Mouse (Mus musculus) brown adipose tissue, adult 24 weeks (tissue): Measurements from ENCODE around the gene Erbb4. TPM values are rescaled to one million over a fixed set of nuclear protein-coding genes. Genes with fewer than 3 reads are reported as not detected.

Source experiments
- H3K27ac ChIP-seq: fragments of 200-500 bp; replicated peaks from 2 replicates; pipeline ENCODE4 v1.5.1; 2012; ENCODE audit warnings: low read depth, mild to moderate bottlenecking, low read length
- H3K4me1 ChIP-seq: fragments of 200-500 bp; 2 replicates; pipeline ENCODE4 v1.6.1; 2012; ENCODE audit warnings: low read length, mixed read lengths; ENCODE audit not compliant: control insufficient read depth, insufficient read depth, insufficient read length
- H3K4me3 ChIP-seq: fragments of 200-500 bp; 2 replicates; pipeline ENCODE4 v1.5.1; 2012; ENCODE audit warnings: low read depth, mild to moderate bottlenecking, low read length, moderate library complexity; ENCODE audit not compliant: insufficient read depth
- polyA plus RNA-seq: library from polyadenylated mRNA; stranded (reverse); fragments of >200 nt; gene quantifications from 2 replicates; pipeline ENCODE4 v1.2.4, GENCODE M21; 2012; ENCODE audit not compliant: missing spikeins, insufficient read depth, insufficient read length

Gene Erbb4
- polyA plus RNA-seq, 1 experiment = 2.6 TPM

DNA sequence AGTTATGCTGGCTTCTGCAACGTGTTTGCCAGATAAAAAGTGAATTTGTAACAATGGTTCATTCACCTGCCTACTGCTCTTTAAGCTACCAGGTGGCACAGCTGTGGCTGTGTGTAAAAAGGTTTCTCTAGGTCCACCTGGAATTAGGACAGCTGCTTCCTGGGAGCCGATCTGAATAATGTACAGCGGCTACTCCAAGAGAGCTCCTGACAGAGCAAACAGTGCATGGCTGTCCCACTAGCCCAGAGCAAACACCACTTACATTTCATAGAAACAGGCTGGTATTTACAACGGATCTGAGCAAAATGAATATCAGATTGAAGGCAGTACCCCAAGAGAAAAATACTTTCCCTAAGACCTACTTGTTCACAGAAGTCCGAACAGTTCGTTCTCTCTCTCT, 1058.0 kb downstream of the Erbb4 start:
- Histone ChIP-seq H3K4me3 (no peak overlapping the region), H3K27ac (no peak overlapping the region)

DNA sequence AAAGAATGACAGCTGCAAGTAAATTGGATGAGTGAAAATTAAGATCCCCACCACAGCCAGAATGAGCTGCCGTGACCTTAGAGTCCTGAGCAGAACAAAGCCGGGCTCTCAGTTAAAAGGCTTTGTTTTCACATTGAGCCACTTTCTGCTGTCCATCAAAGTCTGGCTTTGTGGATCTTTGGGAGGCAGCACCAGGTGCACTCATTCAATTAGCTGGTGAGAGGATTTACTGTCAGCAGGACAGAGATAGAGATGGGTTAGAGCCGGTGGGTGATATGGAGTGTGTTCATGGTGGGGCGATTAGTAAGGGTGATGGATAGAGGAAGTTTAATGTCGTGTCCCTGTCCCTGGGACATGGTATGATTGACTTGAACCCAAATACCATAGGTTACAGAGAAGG, 1060.7 kb downstream of the Erbb4 start:
- Histone ChIP-seq H3K4me1 (no peaks in the 10 kb centered on the region), H3K27ac (no peak overlapping the region), H3K4me3 (no peak overlapping the region)

More for the DNA sequence above, 1058.0 kb downstream of the Erbb4 start:
- H3K4me1 ChIP-seq = no peaks in the 10 kb centered on the region

DNA sequence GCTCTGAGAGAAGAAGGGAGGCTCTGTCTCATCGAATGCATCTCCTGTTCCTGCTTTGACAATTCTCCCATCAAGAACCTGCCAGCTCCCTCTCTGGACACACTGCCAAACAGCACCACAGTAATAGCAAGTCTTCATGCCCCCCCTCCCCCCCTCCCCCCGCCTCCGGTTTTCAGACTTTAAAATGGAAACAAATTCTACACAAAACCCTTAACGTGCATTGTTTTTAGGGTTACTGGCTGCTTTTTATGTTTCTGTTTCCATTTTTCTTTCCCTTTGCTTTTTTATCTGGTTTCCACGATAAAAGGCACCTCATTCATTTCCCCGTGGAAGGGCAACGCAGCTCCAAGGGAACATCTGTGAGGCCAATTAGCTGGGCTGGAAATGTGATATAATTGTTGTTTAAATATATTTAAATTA, 1061.3 kb downstream of the Erbb4 start:
- H3K4me1 ChIP-seq = no peaks in the 10 kb centered on the region
- no peak overlapping the region for H3K4me3 ChIP-seq
- no peak overlapping the region for H3K27ac ChIP-seq

DNA sequence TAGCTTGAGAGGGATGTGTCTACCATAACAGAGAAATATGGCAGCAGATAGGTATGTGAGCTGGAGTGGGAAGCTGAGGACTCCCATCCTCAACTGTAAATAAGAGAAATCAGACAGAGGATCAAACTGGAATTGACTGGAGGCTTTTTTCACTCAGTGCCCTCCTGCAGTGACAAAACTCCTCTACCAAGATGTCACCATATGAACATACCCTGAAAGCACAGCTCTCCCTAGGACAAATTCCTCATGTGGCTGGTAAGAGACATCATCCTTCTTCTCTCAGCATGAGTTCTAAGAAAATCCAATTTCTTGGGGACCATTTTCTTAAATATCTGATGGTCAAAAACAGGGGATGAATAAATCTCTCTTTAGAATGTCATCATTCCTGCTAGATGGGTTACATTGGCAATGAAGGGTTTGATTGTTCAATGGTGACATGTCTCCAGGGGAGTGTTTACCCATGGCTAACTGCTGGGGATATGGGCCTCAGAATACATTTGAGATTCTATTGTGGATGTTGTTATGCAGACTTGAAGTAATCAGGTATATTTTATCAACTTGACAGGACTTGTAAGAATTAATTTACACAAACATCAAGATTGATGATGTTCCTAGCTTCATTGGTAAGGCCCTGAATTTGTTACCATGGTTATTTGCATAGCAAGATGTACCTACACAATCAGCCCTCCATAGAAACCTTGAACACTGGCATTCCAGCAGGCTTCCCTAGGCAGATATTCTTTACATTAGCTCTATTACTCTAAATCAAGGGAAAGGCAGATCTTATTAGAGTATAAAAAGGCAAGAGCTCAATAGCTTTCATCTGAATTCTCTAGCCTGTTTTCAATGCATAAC, 1083.5 kb downstream of the Erbb4 start:
- Histone ChIP-seq H3K4me1 (no peaks in the 10 kb centered on the region), H3K27ac (no peak overlapping the region)

DNA sequence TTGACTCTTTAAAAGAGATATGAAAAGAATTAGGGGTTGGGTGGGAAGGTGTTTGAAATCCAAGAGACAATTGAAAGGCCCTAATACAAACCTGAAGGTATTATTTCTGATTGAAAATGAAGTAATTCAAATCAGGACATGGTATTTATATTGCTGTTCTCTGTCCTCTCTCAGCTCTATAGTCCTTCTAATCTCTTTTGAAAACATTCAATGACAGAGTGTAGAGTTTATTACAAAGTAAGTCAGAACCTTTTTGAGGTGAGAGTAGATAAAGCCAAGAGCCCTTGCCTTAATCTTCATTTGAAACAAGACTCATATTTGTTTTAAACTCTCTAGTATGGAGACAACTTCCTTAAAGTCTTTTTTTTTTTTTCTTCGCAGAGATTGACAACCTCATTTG, 1087.8 kb downstream of the Erbb4 start:
- Histone ChIP-seq H3K27ac (no peak overlapping the region), H3K4me1 (no peaks in the 10 kb centered on the region), H3K4me3 (no peak overlapping the region)

More for the DNA sequence above, 1083.5 kb downstream of the Erbb4 start:
- H3K4me3 ChIP-seq = no peak overlapping the region

- no peaks in the 10 kb centered on the region for H3K4me1 ChIP-seq
- no peak overlapping the region for H3K4me3 ChIP-seq
- no peak overlapping the region for H3K27ac ChIP-seq
Observed at GRCm38 (mm10) chr1:68019618-68020017, 1088.2 kb downstream of the Erbb4 start.
